Mouse (Mus musculus) activated CD4-positive, CD25-positive, alpha-beta regulatory T cell, adult 4 months (primary cell): Measurements from ENCODE around the gene Gm10061. TPM values are rescaled to one million over a fixed set of nuclear protein-coding genes. Genes with fewer than 3 reads are reported as not detected.
"Not testable (repeated sequence)": the region's sequence is repeated elsewhere in the genome, so short reads cannot be mapped to it uniquely, and the experiment has no call there.

Experiments used
- ATAC-seq: one replicate; pipeline ENCODE4 v1.8.0; 2017
- polyA plus RNA-seq, 2 experiments: library from polyadenylated mRNA; unstranded; fragments of 100-300 nt; shearing (Covaris generic); gene quantifications; one replicate each; pipeline ENCODE4 v1.2.1; 2017

Gm10061 gene
- polyA plus RNA-seq, result not detected

DNA sequence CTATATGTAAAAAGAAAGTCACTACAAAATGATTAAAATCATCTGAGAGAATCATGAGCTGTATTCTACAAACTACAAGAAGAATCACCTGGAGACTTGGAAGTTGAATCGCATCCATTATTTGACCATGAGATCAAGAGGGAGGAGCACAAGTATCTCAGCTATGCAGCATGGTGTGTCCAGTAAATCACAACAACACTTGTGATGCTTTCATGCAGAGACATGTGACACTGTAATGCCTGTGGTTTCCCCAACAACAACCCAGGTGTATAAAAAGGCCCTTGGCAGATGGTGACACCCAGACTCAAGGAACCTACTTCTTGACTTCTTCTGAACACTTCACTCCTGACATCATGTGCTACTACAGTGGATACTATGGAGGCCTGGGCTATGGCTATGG lies at the start of gene Gm10061:
Gm10061 (plus strand) TSS at position 301 of the 400 bp plus-strand sequence.
- ATAC-seq, result no peak

DNA sequence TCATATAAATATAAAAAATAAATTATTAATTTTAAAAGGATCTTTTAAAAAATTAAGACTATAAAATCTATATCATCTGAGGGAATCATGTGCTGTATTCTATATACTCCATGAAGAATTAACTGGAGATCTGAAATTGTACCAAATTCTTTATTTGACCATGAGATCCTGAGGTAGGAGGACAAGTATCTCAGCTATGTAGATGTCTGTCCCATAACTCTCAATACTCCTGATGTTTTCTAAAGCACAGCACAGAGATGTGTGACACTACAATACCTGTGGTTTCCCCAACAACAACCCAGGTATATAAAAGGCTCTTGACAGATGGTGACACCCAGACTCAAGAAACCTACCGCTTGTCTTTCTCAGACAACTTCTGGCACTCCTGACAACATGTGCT lies 10.3 kb upstream of the Gm10061 start, which contains the start of gene Gm6358:
Gm6358 (plus strand) TSS at position 301 of the 400 bp plus-strand sequence.
- no peak for ATAC-seq

DNA sequence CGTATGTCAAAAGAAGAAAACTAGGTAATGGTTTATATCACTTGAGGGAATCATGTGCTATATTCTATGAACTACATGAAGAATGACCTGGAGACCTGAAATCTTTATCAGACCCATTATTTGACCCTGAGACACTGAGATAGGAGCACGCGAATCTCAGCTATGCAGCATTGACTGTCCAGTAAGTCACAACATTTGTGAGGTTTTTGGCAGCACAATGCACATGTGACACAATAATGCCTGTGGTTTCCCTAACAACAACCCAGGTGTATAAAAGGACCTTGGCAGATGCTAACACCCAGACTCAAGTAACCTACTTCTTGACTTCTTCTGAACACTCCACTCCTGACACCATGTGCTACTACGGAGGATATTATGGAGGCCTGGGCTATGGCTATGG lies 6.8 kb downstream of the Gm10061 start, which contains the start of gene Gm9789:
Gm9789 (plus strand) TSS at position 301 of the 400 bp plus-strand sequence.
- no peak for ATAC-seq

DNA sequence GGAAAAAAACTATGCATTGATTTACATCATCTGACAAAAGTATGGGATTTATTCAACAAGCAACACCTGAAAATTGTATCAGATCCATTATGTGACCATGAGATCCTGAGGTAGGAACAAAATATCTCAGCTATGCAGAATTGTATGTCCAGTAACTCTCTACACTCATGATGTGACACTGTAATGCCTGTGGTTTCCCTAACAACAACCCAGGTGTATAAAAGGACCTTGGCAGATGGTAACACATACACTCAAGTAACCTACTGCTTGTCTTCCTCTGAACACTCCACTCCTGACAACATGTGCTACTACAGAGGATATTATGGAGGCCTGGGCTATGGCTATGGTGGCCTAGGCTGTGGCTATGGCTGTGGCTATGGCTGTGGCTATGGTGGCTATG lies 18.3 kb downstream of the Gm10061 start, which contains the start of gene Gm7735:
Gm7735 (plus strand) TSS at position 301 of the 400 bp plus-strand sequence.
- not testable (repeated sequence) for ATAC-seq

DNA sequence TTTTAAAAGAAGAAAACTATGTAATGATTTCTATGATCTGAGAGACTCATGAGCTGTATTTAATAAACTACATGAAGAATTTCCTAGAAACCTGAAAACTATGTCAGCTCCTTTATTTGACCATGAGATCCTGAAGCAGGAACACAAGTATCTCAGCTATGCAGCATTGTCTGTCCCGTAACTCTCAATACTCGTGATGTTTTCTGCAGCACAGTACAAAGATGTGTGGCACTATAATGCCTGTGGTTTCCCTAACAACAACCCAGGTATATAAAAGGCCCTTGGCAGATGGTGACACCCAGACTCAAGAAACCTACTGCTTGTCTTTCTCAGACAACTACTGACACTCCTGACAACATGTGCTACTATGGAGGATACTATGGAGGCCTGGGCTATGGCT lies 23.5 kb downstream of the Gm10061 start, which contains the start of gene 1110057P08Rik:
1110057P08Rik (plus strand) TSS at position 301 of the 400 bp plus-strand sequence.
- no peak for ATAC-seq

DNA sequence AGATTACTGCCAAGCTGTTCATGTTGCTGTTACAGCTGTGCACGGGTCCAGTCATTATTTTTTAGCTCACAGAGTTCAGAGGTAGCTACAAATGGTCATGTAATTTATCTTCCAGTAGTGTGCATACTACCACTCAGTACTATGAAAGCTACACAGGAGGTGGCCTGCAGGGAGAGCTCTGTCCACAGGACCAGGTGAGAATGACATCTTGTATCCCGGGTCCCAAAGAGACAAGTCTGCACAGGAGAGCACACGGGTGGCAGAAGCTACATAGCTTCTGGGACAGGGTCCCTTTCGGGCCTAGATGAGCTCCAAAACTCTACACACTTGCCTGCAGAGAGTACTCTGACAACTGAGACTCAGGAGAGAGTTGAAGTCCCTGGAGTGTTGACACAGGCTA lies 37.7 kb downstream of the Gm10061 start:
- ATAC-seq, result no peak

Other genes with a start within 250 kb of the Gm10061 start
- not detected for gene Krtap19-9b, start 218.8 kb upstream of the Gm10061 start, polyA plus RNA-seq
- gene Krtap16-3, start 188.2 kb upstream of the Gm10061 start, polyA plus RNA-seq, result not detected
- not detected for gene Krtap22-2, start 140.3 kb upstream of the Gm10061 start, polyA plus RNA-seq
- gene Gm10229, start 135.8 kb upstream of the Gm10061 start, polyA plus RNA-seq, result not detected
- not detected for gene Krtap6-1, start 119.4 kb upstream of the Gm10061 start, polyA plus RNA-seq
- not detected for gene Gm10228, start 109.6 kb upstream of the Gm10061 start, polyA plus RNA-seq
- not detected for gene Krtap6-5, start 103.2 kb upstream of the Gm10061 start, polyA plus RNA-seq
- not detected for gene 1110025L11Rik, start 87.1 kb upstream of the Gm10061 start, polyA plus RNA-seq
- gene Krtap6-3, start 67.1 kb upstream of the Gm10061 start, polyA plus RNA-seq, result not detected
- not detected for gene Gm6358, start 10.2 kb upstream of the Gm10061 start, polyA plus RNA-seq
- gene Gm9789, start 6.9 kb downstream of the Gm10061 start, polyA plus RNA-seq, result not detected
- gene Gm7735, start 18.4 kb downstream of the Gm10061 start, polyA plus RNA-seq, result not detected
- not detected for gene 1110057P08Rik, start 23.6 kb downstream of the Gm10061 start, polyA plus RNA-seq
- gene Krtap20-2, start 54.8 kb downstream of the Gm10061 start, polyA plus RNA-seq, result not detected